Mouse (Mus musculus): ENCODE data around the gene Il17f.

DNA sequence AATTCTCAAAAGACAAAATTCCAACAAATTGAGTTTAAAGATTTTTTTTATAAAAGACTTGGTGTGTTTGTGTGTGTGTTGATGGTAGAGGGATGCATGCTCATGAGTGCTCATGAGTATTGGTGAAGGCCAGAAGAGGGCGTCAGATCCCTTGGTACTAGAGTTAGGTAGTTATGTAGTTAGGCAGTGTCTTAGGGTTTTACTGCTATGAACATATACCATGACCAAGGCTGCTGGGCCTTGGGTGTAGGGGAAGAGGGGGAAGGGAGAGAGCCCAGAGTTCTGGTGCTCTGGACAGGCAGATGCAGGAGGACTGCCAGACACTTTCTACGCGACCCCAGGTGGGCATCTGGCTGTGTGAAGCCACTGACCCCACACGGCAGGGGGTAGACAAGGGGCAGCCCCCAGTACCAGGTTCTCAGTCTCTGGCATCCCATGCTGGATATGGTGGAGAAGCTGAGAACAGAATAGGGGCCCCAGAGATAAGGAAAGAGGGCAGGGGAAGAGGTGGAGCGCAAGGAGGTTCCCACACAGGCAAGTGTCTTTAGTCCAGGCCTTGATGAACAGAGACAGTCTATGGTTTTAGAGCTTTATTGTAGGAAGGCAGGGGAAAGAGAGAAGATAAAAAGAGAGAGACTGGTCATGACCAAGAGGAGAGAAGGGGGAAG lies 42.2 kb upstream of the Il17f start:
- TF ChIP-seq USF1 (IDR thresholded peaks at IDR 0.05; ENCODE audit: low read depth): no peak
- TF ChIP-seq MYOD1 (IDR thresholded peaks at IDR 0.05; ENCODE audit: control insufficient read depth in 1 of 3, insufficient read length in 2 of 3, low read depth in 2 of 3): no peak
- TF ChIP-seq POLR2AphosphoS2 (IDR thresholded peaks at IDR 0.05; ENCODE audit: insufficient read length, low read depth): no peak
- no peak for TF ChIP-seq TCF12 (IDR thresholded peaks at IDR 0.05; ENCODE audit: insufficient read depth, poor library complexity, severe bottlenecking)
- no peak for TF ChIP-seq TCF3 (IDR thresholded peaks at IDR 0.05; ENCODE audit: insufficient read length, low read depth)
- TF ChIP-seq E2F4 (IDR thresholded peaks at IDR 0.05; ENCODE audit: insufficient read depth): no peak
- TF ChIP-seq POLR2A (IDR thresholded peaks at IDR 0.05; ENCODE audit: insufficient read length, low read depth): no peak
- no peak for TF ChIP-seq MAX (IDR thresholded peaks at IDR 0.05; ENCODE audit: low read depth)
- TF ChIP-seq REST (IDR thresholded peaks at IDR 0.05; ENCODE audit: insufficient read depth, insufficient read length): no peak

All from myocyte (in vitro differentiated cells).